Mouse (Mus musculus) urinary bladder, adult 18-20 months (tissue): ENCODE results near the gene Gm2115.

Experiments used
- DNase-seq, 2 experiments: peaks; one replicate each; pipeline ENCODE4 v3.0.0; 2022; ENCODE audit warnings: low spot score in 2 of 2, mixed read lengths in 2 of 2

Gm2115 gene

DNA sequence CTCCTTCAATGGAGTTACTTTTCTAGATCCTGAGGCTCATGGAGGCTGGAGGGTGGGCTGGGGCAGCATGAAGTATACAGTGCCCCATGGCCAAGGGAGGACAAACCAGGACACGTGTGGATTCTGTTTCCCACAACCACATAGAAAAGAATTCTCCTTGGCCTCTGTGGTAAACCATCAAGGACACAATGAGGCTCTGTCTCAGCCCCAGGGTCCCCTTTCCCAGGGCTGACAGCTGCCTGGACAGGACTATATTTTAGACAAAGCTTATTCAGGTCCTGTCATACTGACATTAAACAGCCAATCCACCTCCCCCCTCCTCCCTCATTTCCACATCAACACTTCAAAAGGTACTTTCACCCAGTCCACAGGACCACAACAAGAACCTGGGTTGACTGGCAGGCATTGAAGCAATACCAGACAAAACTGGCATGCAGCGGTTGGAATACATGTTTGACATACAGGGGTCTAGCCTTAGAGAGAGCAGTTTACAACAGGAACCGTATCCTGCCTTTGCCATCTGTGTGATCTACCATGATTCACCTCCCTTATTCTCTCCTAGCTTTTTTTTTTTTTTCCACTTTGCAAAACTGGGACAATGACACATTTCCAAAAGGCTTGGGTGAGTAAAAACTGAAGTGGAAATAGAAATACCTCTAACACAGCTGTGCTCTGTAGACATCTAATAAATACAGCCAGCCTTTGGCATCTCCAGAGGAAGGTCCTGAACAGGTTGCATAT, 57.8 kb downstream of the Gm2115 start:
- no peak for DNase-seq

DNA sequence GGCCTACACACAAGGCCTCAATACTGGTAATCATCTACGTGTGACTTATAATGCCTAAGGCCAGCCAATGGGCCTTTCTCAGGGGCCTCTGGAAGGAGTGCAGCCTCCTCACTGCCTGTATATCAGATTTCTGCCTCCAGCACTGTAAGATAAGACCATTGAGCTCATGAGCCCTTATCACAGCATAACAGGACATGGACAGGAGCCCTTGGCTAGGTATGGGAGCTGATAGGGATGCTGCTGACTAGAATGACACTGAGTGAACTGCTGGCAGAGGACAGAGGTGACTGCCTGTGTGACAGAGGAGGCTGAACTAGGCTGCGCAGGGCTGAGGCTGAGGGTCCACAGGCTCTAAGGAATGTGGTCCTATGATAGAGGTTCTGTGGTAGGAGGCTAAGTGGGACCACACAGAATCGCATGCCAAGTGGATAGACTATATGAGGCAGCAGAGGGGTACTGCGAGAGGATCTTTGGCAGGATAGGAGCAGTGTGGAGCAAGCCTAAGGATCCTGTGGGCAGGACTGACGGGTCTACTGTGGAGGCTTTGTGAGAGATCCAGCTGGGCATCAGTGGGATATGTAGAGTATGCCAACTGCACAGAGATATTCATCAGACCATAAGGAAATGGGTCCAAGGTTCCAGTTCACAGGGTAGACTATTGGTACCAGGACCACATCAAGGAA, 58.5 kb downstream of the Gm2115 start:
- DNase-seq, result no peak

DNA sequence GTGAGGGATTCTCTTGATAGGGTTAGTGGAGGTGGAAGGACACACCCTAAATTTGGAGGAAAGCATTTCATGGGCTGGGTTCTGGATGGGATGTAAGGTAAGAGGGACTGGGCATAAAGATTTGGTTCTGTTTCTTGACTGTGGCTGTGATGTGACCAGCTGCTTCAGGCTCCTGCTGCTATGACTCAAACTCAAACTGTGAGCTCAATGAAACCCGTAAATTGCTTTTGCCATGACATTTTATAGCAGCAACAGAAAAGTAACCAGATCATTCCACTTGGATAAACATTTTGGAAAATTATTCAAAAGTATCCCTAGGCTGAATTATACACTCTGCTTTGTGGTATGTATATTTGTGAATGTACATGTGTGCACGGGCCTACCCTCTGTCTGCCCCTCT, 61.9 kb downstream of the Gm2115 start:
- no peak for DNase-seq

DNA sequence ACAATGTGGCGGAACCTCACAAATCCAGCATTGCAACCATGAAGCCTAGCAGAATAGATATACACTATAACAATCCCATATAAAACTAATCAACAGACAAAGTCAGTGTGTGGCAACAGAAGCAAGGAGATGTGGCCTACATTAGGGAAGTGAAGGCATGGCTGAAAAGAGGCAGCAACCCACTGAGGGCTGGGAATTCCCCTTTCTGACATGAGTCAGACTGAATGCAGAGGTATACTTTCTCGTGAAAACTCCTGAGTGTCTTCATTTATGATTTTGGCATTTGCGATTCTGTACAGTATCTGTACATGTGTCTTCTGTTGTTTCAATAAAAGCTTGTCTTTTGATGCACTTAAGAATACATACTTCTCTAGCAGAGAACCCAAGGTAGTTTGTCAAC, 62.6 kb downstream of the Gm2115 start:
- no peak for DNase-seq

DNA sequence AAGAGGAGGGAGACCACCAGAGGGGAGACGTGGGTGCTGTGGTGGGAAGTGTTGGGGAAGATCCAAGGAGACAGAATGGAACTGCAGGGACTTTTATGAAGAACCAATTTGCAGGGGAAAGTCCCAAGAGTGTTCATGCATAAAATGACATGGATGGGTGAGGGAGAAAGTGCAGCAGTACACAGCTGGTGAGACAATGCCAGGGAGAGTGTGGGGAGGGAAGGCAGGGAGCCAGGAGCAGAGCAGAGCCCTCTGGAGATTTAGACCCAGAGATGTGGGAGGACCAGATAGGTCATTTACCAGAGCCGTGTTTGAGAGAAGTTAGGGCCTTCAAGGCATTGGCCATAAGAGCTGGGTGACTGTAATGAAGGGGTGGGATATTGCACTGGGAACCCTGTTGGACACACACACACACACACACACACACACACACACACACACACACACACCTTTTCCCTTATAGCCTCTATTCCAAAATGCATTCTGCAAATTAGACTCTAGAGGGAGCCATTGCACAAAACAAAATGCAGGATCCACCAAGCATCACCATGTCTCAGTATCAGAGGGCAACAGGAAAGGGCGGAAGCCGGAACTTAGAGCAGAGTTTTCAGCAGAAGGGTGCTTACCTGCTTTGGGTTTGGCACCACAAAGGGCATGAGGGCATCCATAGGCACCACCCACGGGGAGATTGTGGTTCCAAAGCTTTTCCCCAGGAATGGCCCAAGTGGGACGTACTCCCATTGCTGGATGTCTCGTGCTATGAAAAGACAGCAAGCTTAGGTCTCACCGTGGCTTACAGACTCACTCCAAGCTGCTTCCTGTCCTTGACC, 65.5 kb downstream of the Gm2115 start:
- peak in 1 of 2 experiments; percentile 31 for DNase-seq

DNA sequence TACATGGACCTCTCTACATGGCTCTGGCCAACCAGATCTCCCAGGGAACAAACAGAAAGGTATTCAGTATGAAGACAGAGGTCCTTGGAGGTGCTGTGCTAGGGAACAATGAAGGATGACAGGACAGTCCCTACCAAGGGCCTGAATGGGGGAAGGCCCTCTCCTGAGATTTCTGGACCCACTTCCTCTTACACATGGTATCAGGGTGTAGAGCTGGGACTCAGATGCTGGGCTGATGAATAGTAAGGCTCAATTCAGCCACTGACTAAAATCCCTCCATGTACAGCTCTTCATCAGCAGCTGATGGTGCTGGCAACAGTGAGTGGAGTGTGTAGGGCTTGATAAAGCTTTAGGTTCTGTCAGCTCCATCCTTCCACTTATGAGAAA, 66.2 kb downstream of the Gm2115 start:
- DNase-seq, result no peak

DNA sequence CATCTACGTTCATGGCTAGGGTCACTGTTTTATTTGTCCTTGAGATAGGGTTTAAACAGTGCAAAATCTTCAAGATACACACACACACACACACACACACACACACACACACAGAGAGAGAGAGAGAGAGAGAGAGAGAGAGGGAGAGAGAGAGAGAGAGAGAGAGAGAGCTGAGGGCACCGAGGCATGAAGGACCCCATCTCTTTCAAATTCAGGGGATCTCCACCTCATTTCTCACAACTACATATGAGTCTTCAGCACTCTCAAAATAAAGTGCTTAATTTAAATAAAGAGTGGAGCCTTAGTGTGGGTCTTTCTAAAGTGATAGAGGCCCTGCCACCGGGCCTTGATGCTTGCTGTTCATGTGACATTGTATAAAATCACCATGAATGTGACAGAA, 67.2 kb downstream of the Gm2115 start:
- DNase-seq, result no peak

DNA sequence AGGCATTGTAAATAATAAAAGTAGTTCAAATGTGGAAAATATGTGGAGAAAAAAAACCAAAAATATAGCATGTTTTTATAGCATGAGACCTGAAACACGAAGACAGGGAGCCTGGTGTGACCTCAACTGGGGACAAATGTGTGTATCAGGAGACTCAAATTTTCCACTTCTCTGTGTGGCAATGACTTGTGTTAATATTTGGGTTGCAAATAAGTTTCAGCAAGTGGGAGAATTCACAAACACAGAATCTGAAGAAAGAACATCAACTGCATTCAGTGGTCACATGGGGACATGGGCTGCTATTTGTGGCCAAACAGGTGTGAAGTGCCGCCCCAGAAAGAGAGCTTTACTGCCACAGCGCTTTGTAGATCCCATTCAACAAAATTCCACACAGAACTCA, 67.9 kb downstream of the Gm2115 start:
- DNase-seq, result no peak

DNA sequence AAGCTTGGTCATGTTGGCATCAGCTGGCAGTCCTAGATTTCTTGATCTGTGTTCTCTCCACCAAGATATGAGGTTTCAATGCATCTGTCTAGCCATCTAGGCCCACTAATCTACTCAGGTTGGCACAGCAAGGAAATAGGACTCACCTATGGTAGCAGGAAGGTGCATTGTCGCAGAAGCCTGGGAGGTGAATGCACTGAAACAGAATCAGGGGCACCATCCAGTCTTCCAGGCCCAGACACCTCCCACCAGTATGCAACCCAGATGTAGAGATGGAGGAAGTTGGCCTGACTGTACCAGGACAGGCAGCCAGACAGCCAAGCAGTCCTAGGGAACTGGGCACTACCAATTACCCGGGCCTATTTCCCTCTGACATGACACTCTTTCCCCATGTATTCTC, 71.9 kb downstream of the Gm2115 start:
- peak in 1 of 2 experiments; percentile 6 for DNase-seq

DNA sequence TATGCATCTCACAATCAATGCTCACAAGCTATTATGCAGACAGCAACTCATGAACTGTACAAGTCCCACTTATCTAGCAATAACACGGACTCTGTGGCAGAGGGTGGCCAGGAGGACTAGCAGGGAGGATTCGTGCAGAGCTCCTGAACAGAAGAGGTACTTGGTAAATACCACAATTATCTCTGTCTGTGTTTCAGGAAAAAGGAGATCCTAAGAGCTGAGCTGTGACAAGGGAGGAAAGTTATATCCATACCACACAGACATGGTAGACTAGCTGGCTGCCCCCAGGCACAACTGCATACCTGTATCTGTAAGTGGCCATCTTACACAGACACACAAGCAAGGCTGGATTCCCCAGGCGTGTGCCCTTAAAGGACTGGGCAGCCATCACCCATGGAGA, 72.6 kb downstream of the Gm2115 start:
- DNase-seq, result no peak

DNA sequence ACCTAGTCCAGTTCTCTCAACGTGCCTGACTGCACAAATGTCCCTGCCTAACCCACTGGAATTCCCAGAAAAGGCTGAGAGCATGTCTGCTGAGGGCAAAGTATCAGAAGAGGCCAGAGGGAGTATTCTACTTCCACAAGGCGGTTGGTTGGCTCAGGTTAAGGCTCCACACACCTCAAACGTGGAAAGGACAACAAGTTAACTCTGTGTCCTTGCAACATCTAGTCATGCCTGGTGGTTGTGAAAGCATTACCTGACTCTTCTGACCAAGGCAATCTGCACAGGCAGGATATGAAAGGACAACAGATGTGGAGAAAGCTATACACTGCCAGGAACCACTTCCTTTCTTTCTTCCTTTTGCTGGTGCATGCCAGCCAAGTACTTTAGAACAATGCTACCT, 75.7 kb downstream of the Gm2115 start:
- no peak for DNase-seq

DNA sequence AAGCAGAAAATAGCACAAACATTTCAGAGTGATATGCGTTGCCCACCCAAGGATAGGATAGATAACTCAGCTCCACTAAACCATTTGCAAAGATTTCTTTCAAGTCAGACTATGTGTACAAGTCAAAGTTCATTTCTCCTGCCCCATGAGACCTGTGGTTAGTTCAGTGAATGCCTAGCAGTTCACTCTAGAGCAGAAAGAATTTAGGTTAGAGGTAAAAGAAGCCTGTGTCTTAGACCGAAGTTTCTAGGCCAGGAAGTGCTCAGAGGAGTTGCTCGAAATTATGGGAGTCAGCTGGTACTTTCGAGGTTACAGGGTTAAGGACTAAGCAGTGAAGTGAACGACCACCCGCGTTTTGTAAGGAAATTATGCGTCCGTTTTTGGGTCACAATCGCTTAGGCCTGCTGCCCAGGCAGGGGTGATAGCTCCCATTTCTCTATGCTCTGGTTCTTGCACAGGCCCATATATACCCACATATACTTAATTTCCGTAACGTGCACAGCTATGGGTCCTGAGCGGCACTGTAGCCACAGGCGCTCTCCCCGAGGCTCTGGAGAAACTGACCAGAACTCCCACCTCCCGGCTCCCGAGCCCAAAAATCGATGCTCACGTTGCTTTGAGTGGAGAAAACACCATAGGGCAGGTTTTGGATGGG, 76.4 kb downstream of the Gm2115 start:
- DNase-seq, result no peak

DNA sequence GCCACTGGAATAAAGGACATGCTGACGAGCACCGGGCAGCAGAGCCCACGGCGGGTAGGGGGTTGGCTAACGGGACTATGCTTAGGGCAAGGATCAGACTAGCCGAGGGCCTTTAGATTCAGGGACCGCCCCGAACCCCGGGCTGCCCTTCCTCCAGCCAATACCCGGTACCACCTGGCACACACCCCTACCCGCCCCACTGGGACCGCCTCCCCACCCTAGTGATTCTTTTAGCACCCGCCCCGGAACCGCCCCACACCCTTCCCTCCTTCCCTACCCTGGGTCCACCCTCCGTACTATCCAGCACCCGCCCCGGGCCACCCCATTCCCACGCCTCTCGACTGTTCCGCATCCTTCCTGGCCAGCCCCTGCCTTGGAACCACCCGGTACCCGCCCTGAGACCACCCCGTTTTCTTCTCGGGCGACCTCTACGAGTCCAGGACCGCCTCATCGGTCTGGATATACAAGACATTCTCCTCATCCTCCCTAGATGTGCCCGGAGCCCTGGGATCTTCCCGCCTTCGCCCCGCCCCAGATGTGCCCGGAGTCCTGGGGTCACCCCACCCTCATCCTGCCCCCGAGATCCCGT, 77.0 kb downstream of the Gm2115 start:
- peak; percentile 75 to 85 for DNase-seq

DNA sequence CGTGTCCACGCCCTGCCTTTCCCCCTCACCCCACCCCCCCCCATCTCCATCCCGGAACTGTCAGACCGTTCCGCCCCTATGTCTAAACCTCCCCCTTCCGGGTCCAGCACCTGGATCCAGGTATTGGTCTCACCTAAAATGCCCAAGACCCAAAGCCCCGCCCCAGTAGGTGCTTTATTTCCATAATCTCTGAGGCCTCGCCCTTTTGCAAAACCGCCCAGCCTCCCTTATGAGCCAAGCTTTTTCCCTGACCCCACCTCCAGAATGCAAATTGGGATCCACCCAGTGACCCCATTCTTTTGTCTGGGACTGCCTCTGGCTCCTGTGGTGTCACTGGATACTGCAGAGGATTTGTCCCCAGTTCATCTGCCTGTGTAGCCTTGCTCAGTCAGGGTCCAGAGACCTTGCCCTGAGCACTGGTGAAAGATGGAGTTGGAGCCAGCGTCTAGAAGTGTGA, 77.6 kb downstream of the Gm2115 start, which contains the start of gene Fah:
TSS of gene Fah (minus strand) at position 430 of the 457 bp plus-strand sequence.
- peak; percentile 31 to 44 for DNase-seq

DNA sequence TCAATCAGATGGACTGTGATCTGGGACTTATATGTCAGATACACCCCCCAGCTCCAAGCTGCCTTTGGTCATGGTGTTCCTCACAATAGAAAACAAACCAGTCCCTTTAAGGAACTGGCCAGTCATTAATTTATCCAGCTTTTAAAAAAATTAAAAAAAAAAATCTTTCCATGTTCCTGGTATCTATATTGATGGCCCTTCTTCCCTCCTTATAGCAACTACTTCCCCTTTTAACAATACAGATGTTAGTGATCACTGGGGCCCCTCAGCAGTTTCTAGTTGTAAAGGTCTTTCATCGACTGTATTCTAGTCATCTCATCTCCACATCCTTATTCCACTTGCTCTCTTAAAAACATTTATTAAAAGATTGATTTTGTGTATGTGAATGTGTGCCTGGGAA, 82.9 kb downstream of the Gm2115 start:
- DNase-seq, result no peak

DNA sequence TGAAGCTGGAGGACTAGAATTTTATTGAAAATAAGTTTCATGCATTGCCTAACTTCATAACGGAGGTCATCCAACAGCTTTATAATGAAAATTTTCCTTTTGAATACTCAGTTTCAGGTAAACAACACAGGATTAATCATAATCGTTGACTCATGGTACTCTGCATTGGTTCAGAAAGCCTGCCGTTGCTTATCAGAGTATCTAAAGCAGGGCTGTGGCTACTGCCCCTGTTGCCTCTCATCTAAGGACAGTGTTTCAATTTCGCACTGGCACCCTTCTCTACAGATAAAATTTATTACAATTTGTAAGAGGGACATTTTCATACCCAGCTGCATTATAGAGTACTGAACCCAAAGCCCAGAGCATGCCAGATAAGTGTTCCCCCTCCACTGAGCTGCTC, 83.7 kb downstream of the Gm2115 start:
- DNase-seq, result no peak

DNA sequence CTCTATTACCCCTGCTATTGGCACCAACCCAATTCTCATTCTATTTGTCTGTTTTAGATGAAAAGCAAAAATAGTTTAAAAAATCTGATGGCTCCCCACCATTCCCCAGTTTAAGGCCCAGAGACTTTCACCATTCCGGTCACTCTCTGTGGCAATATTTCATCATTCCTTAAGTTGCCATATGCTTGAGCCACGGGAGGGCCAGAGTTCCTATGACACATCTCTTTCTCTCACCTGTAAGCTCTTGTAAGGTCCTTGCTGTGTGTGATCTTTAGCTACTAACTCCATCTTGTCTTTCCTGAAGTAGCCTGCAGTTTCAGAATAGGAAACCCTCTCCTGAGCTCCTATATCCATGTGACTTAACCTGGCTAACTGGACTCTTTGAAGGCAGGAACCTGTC, 90.2 kb downstream of the Gm2115 start:
- DNase-seq, result no peak

DNA sequence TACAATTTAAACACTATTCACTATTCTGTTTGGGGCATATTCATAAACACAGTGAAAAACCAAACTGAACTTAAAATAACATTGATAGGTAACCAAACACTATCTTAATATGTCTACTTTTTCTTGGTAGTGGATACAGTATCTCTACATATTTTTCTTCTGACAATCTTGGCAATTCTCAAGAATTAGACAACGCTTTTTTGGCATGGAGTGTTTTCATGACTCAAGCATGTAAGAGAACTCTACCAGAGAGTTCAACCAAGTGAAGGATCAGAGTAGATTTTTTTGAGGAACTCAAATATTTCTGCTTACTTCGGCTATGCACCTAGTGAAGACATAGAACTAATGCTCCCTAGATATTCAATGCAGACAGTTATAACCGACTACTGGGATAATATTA, 92.2 kb downstream of the Gm2115 start:
- no peak for DNase-seq

DNA sequence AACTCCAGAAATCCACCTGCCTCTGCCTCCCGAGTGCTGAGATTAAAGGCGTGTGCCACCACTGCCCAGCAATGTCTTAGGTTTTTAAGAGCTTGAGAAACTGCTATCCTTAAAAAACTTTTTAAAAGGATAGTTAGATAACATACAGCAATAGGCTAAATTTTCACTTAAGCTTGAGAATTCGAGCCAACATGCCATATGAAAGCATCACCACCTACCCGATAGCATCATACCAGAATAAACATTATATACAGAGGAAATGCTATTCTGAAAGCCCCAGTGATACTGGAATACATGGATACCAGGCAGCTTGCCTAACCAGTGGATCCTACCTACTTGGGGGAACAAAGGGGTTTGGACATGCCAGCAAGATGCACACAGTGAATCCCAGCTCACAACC, 95.0 kb downstream of the Gm2115 start:
- no peak for DNase-seq

DNA sequence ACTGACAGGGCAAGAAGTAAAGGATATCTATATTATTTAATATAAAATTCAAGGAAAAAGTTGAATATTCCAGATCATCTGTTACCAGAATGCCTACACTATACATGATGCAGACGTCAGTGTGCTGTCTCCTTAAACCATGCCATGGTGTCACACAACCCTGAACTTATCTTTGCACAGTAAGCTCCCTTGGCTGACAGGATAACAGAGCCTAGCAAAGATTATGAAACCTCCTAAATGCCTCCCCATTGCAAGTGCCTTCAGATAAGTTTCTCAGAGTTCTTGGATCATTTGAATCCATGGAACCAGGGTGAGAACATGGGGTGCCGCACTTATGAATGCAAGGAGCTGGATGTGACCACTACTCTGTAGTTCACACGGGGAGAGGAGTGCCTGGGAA, 103.1 kb downstream of the Gm2115 start:
- DNase-seq, result no peak
